Mouse (Mus musculus) gonadal fat pad, adult 2 months (tissue): ENCODE results near the gene Scgb1c1. TPM values are rescaled to one million over a fixed set of nuclear protein-coding genes. Genes with fewer than 3 reads are reported as not detected.

Experiments
- DNase-seq: peaks from one replicate; pipeline ENCODE4 v3.0.0-alpha.2; 2012; ENCODE audit warnings: low read depth
- polyA plus RNA-seq: library from polyadenylated mRNA; depleted of rRNA; stranded (reverse); fragments of >200 nt; gene quantifications from 2 replicates; pipeline ENCODE4 v1.2.3, GENCODE M21; 2012; rRNA removed

Scgb1c1 gene
- 1.6 and 1.8 TPM in 2 replicates for polyA plus RNA-seq

GRCm38 (mm10) chr7:140844905-140845665 is at the start of gene Scgb1c1:
Gene Scgb1c1, plus strand, starts transcription at chr7:140845547.
- no peak for DNase-seq

- DNase-seq: no peak
These were observed 47.7 kb upstream of the Scgb1c1 start for GRCm38 (mm10) chr7:140797619-140798018.

- no peak for DNase-seq
These were observed 47.1 kb upstream of the Scgb1c1 start for GRCm38 (mm10) chr7:140798212-140798611.

GRCm38 (mm10) chr7:140802629-140803028 is 42.7 kb upstream of the Scgb1c1 start:
- DNase-seq: no peak

GRCm38 (mm10) chr7:140805704-140806103 is 39.6 kb upstream of the Scgb1c1 start:
- DNase-seq: no peak

GRCm38 (mm10) chr7:140810496-140810895 is 34.9 kb upstream of the Scgb1c1 start:
- no peak for DNase-seq

- no peak for DNase-seq
These were observed 33.6 kb upstream of the Scgb1c1 start for GRCm38 (mm10) chr7:140811714-140812113.

GRCm38 (mm10) chr7:140812850-140813249 is 32.5 kb upstream of the Scgb1c1 start:
- no peak for DNase-seq

GRCm38 (mm10) chr7:140820173-140820572 is 25.2 kb upstream of the Scgb1c1 start:
- no peak for DNase-seq

GRCm38 (mm10) chr7:140821305-140821652 is 24.1 kb upstream of the Scgb1c1 start:
- no peak for DNase-seq

GRCm38 (mm10) chr7:140821653-140822329 is 23.6 kb upstream of the Scgb1c1 start, which contains the start of gene Zfp941:
Gene Zfp941, minus strand, starts transcription at chr7:140822178.
- DNase-seq: no peak

GRCm38 (mm10) chr7:140822731-140823130 is 22.6 kb upstream of the Scgb1c1 start:
- no peak for DNase-seq

- DNase-seq: no peak
These were observed 17.0 kb upstream of the Scgb1c1 start for GRCm38 (mm10) chr7:140828171-140828881.

- DNase-seq: no peak
These were observed 13.9 kb upstream of the Scgb1c1 start for GRCm38 (mm10) chr7:140831447-140831846.

GRCm38 (mm10) chr7:140833341-140833740 is 12.0 kb upstream of the Scgb1c1 start:
- DNase-seq: no peak

GRCm38 (mm10) chr7:140834968-140835757 is 10.2 kb upstream of the Scgb1c1 start, which contains the start of gene Urah:
Gene Urah, plus strand, starts transcription at chr7:140835018.
- DNase-seq: peak; percentile 87

GRCm38 (mm10) chr7:140835758-140836087 is 9.6 kb upstream of the Scgb1c1 start:
- DNase-seq: no peak

- no peak for DNase-seq
These were observed 8.9 kb upstream of the Scgb1c1 start for GRCm38 (mm10) chr7:140836243-140837115.

GRCm38 (mm10) chr7:140839556-140839955 is 5.8 kb upstream of the Scgb1c1 start:
- no peak for DNase-seq
